Mouse (Mus musculus): ENCODE data around the gene E130114P18Rik.
A peak's percentile ranks its signal among the peaks of the same experiment; 100 is the strongest.

The E130114P18Rik gene

DNA sequence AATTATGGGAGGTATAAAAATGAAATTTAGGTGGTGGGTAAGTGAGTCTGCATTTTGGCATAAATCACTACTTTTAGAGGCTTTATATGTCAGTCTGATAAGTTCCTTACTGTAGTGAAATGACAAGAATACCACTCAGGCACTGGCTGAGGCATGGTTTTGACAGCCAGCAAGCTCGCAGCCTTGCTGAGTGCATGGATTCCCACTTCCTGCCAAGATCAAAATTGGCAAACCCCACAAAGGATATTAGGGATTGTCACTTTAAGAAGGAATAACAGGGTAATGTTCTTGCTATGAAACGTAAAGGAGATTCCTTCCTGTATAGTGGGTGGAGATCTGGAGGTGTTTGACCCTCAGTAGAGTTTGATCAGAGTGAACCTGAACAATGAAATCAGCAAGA is 27.4 kb upstream of the E130114P18Rik start:
- no peak for DNase-seq (ENCODE audit: low spot score in 2 of 2)

DNA sequence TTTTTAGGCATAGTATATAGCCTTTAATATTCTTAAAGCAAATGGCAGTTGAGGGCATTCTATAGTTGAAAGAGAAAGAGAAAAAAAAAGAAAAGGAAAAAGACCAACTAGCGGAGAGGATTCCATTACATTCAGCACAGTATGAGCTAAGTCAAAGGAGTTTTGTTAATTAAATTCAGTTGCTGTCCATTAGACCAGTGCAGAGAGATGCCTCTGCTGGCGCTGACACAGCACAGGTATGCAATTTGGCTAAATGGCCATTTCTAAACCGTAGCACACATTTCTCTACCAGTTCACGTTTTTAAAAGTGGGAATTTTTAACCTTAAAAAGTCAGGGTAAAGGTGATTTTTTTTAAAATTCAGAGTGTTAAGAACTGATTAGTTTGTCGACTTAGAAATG is 26.8 kb upstream of the E130114P18Rik start:
- DNase-seq (ENCODE audit: low spot score in 2 of 2), result no peak

DNA sequence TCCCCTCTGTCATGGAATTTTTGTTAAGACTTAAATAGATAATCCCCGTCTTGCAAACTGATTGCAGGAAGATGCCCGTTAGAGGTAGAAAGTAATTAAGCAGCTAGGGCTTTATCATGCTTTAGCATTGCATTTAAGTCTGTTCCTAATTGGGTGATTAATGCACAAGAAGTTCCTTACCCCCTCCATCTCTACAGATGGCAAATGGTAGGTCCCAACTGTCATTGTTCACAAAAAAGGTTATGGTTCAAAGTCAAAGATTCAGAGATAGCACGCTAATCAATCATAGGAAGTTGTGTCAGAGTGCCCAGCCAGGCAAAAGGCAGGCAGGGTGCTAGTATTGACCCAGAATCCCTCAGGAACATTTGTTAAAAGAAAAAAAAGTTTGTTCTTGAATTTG is 25.9 kb upstream of the E130114P18Rik start:
- no peak for DNase-seq (ENCODE audit: low spot score in 2 of 2)

DNA sequence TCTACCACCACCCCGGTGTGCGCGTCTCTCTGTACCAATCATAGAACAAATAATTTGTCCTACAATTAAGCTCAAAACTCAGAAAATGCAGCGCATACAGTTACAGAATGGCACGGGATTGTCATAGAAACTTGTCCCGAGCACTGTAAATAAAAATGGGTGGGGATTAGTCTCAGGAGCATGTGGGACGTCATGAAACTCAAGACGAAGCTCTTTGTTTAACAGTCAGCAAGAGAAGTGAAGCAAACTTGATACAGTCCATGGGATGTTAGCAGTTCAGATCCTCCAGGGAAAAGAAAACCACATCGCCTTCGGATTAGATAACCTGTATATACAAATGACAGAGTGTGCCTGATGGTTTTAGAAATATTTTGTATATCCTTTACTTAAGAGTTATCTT is 18.6 kb upstream of the E130114P18Rik start:
- DNase-seq (ENCODE audit: low spot score in 2 of 2), result no peak

DNA sequence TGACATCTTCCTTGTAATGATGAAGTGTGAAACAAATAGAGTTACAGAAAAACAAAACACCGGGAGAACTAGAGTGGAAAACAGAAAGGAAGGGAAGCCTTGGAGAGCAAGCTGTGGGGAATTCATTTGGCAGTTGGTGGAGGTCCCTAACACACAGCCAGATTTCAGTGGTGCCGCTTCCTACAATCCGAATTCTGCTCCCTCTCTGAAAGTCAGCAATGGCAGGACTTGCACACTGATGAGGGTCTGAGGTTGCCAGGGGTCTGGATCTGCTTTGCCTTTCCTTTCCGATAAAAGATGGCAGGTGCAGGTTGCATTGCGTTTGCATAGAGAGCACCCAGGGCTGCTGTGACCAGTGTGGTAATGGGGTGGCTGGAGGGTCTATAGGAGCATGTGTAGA is 18.1 kb upstream of the E130114P18Rik start:
- DNase-seq (ENCODE audit: low spot score in 2 of 2), result no peak

DNA sequence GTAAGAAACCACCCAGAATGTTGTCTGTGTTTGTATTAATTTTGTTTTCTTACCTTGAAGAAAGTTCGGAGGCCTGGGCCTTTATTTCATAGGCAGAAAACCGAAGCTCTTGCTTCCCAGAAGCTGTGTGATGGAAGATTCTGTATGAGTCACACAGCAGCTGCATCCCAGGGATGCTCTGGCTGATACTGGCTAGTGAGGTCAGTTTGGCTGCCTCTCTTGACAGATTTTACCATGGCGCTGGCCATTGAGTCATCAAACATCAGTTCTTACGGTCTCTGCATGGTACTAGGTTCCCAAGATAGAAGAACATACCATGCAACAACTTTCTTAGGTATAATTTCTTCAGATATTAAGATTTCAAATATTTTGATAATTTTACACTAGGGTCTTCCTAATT is 17.0 kb upstream of the E130114P18Rik start:
- no peak for DNase-seq (ENCODE audit: low spot score in 2 of 2)

DNA sequence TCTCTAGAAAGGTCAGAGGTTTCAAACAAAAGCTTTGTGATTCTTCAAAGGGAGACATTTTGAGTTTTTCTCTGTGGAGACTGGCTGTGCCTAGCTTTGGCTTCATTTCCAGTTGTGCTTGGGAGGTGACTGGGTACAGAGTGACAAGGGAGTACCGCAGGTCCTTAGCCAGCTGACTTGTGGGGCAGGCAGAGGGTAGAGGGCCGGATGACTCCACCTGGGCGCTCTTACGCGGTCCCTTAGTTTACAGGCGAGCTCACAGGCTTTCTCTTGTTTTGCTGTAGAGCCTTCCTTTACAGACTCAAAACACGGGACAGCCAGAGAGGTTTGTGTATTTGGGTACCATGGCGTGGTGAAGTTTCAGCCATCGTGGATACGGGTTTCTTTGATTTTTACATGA is 16.1 kb upstream of the E130114P18Rik start:
- DNase-seq (ENCODE audit: low spot score in 2 of 2), result no peak

DNA sequence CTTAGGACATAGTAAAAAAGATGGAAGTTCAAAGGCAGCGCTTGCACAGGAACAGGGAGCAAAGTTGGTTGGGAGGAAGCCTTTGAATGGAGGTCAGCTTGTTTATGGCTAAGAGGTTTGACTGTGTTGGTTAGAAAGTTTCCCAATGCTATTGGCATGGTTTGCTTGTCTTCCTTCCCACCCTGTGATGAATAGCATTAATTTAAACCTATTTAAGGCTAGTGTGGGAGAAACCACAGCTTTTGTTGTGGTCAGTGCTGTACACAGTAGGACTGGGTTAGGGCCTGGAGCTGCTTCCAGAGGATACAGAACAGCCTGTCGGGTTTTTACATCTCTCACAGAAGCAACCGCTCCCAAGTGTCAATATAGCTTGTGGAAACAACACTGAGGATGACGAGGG is 10.7 kb upstream of the E130114P18Rik start:
- DNase-seq (ENCODE audit: low spot score in 2 of 2), result no peak

DNA sequence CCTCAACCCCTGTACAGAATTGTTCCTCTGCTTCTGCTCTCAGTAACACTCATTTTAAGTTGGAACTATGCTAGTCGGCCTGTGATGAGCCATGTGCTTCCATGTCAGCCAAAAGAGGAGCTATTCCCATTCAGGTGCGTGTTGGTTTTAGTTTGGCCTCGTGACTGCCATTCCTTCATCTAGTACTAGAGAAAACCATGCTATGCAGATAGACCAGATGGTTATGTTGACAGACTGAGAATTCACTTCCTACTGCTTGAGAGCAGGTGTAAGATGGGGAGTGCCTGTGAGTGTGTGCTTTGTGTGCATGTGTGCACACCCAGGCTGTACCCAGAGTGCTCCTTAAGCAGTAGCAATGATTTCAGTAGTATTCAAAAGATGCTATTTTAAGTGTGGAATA is 9.6 kb upstream of the E130114P18Rik start:
- DNase-seq (ENCODE audit: low spot score in 2 of 2), result no peak

DNA sequence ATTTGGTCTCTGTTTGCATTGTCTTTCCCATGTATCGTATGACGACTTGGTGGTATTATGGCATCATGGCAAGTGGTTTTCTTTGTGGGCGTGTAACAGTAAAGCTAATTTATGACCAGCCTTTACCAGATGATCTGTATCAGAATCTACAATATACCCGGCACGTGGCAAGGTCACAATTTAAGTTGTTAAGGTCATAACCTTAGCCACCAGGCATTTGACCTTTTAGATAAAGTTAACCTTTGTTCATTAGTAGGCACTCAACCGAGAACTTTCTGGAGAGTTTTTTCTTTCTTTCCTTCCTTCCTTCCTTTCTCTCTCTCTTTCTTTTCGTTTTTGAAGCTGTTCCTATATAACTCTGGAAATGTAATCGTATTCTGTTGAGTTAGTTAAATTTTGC is 8.7 kb upstream of the E130114P18Rik start:
- DNase-seq (ENCODE audit: low spot score in 2 of 2), result no peak

DNA sequence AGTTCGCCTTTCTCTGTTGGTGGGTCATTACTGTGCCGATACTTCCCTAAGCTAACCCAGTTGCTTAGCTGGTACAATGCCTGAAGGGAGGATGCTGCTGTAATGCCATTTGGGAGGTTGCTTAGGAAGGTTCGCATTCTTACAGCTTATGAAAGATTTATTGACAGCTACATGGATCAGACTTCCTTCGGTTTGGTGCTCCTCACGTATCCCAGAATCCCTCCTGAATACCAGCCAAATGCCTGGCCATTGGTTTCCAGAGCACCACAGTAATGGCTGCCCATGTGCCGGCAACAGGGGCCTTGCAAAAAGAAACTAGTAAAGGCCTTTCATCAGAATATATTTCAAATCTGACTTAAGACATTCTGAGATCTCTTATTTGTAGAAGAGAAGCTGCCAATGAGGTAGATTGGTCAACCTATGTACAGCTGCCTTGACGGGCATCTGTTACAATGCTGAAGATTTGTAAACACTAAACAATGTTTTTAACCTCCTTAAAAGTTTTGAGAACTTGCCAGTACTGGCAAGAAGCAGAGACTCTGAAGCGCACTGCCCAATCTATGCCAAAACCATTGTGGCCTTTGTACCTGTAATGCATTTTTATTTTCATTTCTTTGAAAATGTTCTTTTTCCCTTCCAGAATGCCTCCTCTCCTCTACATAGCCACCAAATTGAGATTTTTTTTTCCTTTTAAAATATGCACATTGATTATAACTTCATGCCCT is 7.8 kb upstream of the E130114P18Rik start:
- no peak for DNase-seq (ENCODE audit: low spot score in 2 of 2)

DNA sequence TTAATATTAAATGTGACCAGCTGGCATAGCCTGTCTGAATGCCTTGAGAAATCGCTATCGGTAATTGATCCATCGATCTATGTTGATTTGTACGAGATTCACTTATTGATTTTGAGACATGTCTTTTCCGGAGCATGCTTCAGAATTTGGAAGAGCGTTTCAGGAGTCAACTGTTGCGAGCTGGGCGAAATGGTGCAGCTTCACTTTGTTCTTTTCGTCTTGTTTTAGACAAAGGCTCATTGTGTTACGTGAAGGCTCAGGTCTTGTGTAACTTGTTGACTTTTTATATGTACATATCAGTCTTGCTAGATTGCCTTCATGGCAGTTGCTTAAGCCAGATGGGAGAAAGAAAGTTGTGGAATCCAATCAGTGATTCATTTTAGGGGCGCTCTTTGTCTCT is 6.4 kb upstream of the E130114P18Rik start:
- no peak for DNase-seq (ENCODE audit: low spot score in 2 of 2)

DNA sequence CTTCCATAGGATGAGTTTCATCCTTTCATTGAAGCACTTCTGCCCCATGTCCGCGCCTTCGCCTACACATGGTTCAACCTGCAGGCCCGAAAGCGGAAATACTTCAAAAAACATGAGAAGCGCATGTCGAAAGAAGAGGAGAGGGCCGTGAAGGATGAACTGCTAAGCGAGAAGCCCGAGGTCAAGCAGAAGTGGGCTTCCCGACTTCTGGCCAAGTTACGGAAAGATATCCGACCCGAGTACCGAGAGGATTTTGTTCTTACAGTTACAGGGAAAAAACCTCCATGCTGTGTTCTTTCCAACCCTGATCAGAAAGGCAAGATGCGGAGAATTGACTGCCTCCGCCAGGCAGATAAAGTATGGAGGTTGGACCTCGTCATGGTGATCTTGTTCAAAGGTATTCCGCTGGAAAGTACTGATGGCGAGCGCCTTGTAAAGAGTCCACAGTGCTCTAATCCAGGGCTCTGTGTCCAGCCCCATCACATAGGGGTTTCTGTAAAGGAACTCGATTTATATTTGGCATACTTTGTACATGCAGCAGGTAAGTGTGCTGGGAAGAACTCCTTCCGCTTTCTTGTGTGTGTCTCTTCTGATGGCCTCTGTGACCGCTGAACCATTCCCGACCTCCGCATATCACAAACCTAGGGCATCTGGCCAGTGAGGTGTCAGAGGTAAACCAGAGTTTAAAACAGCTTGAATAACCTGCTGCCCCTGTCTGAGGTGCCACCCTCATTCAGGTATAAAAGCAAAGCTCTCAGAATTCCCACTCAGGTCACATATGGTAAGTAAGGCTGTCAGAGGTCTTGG is 5.4 kb upstream of the E130114P18Rik start:
- DNase-seq (ENCODE audit: low spot score in 2 of 2), result no peak

DNA sequence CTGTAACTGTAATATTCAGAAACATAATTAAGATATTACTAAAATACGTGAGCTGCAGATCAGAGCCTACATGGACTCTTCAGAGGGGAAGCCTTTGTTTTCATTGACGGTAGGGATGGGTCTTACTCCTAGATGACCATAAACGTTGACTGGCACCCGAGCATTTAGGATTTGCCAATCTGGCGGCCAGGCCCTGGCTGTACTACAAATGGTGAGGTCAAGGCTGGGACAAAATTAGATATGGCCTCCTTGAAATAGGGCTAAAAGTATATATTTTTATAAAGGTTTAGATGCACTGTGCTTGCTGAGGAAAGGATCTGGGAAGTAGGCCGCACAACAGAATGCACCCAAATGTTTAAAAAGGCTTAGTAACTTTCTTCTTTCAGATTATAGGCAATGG is 4.6 kb upstream of the E130114P18Rik start:
- DNase-seq (ENCODE audit: low spot score in 2 of 2), result no peak

DNA sequence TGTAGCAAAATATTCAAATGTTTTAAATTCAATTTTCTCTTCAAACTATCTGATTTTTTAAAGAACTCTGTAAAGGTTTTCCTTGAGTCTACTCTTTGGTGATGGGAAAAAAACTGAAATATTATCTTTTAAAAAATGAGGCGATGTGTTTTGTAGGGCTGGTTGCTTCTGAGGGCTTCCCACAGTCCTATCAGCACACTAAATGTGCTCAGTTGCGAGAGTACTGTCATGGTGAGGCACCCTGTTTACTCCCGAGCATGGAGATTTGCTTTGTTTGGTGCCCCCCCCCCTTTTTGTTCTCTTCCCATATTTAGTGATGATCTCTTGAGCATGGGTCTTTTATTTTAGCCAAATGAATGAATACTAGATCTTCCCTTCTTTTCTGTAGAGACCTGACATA is 4.2 kb upstream of the E130114P18Rik start:
- no peak for DNase-seq (ENCODE audit: low spot score in 2 of 2)

DNA sequence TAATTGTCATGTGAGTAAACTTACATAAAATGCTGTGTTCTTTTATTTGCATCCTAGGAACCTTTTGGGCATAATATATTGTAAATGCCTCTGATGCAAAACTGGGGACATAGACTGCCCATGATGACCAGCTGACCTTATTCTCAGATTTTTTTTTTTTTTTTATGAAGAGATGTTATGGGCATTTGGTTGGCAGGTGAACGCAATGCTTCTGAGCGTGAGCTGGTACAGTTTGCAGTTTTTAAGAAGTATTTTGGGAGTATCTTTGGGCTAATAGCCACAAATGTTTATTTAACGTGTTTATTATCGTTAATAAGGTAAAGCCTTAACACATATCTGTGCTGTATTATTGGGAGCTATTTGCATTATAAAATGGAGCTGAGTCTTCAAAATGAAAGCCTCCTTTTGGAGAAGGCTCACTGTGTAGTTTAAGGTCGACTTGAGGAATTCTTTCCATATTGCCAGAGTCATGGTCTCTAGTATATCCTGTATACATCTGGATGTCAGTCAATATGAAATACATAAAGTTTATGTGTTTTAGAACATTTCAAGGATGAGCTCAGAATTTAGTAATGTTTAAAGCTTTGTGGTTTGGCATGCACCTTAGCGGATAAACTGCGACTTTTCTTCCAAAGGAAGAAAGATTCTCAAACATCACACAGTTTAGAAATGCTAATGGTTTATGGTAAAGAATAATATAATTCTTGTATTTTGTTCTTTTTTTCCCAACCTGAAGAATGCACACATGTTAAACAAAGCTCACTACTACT is 3.0 kb upstream of the E130114P18Rik start:
- no peak for DNase-seq (ENCODE audit: low spot score in 2 of 2)

DNA sequence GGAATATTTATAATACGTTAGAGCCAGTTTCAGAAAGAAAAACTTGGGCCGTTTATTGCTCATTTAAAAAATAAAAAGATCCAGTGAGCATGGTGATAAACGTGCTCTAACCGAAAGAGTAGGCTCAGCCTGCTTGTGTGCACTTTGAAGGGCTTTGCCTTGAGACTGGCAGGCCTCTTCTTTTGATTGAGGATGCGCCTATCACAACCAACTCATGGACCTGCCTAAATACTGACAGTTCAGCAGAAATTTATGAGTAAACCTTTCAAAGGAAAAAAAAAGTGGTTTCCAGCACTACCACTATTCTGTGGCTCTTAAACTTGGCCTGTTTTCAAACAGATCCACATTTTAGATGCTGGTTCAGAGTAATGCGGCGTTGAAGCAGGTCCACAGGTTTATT is 2.1 kb upstream of the E130114P18Rik start:
- DNase-seq (ENCODE audit: low spot score in 2 of 2), result no peak

DNA sequence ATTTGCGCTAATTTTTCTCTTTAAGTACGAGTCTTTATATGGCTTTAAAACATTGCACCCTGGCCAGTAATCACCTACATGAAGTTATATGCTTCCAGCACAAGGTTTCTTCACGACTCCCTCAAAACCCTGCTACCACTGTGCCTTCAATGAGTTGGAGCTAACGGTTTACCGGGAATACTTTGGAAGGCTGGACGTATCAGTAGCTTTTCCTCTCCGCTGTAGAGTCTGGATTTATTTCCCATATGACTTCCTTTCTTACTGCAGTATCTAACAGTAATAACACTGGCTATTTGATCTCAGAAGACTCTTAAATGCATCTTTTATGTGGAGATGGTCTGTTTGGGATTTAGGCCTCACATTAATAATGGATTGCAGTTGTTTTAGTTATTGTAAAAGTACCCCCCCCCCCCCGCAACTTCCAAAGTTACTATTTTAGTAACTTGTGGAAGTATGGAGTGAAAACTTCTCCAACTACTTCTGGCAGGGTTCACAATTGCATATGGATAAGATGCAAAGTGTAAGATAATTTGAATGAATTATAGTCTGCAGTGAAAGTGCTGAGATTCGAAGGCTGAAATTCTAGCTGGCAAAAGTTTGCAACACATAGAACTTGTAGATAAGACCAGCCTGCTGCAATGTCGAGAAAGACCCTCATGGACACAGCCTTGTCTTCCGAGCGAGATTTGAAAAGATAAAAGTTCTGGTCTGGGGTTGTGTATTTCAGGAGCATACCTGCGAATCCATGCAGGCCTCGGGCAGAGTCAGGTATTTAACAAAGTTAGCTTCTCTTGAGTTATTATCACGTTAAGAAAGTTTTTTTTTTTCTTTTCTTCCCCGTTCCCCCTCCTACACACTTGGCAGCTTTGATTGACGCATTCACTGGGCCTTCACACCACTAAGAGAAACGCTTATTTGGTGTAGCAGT is 1.4 kb upstream of the E130114P18Rik start:
- DNase-seq (ENCODE audit: low spot score in 2 of 2), result no peak

DNA sequence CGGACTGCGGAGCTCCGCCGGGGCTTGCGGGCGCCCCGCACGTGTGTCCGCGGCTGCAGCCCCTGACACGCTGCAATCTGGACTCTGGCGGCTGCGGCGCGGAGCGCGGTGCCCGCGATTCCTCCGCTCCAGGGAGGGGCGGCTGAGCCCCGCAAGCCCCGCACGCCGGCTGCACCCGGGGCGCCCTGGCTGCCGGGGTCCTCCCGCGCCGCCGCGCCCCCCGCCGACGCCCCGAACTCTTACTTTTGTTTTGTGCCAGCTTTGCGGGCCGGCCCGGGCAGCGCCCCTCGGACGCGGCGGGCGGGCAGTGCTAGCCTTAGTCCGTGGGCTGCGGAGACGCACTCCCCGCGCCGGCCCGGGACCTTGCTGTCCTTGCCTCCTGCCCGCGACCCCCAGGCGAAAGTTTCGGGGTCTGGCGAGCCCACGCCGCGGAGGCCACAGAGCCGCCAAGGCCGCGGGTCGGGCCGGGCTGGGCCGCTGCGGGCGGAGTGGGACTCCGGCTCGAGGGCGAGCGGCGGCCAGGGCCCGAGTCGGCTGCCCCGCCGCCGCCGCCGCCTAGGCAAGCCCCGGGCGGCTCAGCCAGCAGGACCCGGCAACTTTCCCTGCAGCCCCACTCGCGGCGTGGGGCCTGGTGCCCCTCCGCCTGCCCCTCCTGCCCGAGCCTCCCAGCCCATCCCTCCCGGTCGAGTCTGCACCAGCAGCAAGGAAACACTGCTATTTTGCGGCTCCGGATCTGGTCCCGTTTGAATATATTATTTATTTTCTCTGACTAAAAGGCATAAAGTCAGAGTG is 529 bp upstream of the E130114P18Rik start:
- peak in 1 of 2 experiments; percentile 50 for DNase-seq (ENCODE audit: low spot score in 2 of 2)

DNA sequence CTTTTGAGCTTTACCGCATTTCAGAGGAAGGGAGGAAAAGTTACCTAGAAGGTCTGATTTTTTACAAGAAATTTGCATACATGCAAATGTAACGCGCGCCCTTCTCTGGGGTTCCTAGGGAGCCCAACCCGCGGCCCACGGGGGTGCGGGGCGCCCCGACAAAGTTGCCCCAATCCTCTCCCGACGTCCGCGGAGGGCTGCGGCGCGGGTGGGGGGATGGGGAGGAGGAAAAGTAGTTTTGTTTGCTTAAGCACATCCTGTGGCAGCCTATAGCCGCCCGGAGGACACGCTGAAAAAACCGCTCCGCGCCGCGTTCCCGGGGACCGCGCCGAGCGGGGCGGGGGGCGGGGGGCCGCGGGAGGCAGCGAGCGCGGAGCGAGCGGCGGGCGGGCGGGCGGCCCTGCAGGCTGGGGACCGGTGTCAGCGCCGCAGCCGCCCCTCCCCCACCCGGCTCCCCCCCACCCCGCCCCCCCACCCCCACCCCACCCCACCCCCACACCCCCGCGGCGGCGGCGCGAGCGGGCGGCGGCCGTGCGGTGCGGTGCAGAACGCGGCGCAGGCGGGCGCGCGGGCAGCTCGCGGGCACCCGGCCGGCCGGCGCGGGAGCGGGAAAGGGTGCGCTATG is 685 bp downstream of the E130114P18Rik start:
- DNase-seq (ENCODE audit: low spot score in 2 of 2), result peak; percentile 48 to 68

Data from urinary bladder, adult 18-20 months (tissue).